Mouse (Mus musculus) hematopoietic stem cell, adult 5-6 weeks (primary cell): ENCODE results near the gene Tnr. TPM values are rescaled to one million over a fixed set of nuclear protein-coding genes. Genes with fewer than 3 reads are reported as not detected.

Experiments used
- ATAC-seq, 2 experiments: fragments of 125-278 bp in 1 of 2; replicated peaks in 1 of 2; 2 replicates each; pipeline ENCODE4 v1.8.0; 2016 to 2017; ENCODE audit warnings: inconsistent platforms in 2 of 2, mild to moderate bottlenecking in 2 of 2, moderate number of reproducible peaks in 2 of 2, low read depth in 1 of 2, moderate TSS enrichment in 1 of 2; ENCODE audit not compliant: low FRiP score in 2 of 2, poor library complexity in 2 of 2, severe bottlenecking in 2 of 2, insufficient read depth in 1 of 2, low TSS enrichment in 1 of 2
- total RNA-seq: library from RNA; stranded (forward); fragments of 172-1452, 232-1000 nt; gene quantifications from 2 replicates; pipeline ENCODE4 v1.2.3, GENCODE M21; 2017

The Tnr gene
- total RNA-seq, 1 experiment from 2014 or later = not detected

DNA sequence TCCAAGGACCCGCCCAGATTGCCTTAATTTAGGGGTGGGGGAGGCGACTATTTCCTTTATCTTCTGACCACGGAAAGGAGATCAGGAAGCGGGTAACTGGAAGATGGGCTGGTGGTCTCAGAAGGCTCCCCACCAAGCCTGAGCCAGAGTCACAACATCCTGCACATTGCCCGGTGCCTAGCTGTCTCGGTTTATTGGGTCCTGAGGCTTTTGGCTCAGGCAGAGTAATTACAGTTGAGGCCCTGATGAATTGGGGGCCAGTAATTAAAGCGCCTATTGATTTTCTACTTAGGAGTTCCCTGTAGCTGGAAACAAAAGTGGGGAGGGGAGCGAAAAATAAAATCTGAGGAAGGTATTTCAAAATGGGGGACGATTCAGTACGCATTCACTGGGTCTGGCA lies 27.5 kb downstream of the Tnr start:
- no peak for ATAC-seq

GRCm38 (mm10) chr1:159551591-159552442 lies 28.2 kb downstream of the Tnr start:
- ATAC-seq = no peak

GRCm38 (mm10) chr1:159561616-159562015 lies 38.0 kb downstream of the Tnr start:
- no peak for ATAC-seq

DNA sequence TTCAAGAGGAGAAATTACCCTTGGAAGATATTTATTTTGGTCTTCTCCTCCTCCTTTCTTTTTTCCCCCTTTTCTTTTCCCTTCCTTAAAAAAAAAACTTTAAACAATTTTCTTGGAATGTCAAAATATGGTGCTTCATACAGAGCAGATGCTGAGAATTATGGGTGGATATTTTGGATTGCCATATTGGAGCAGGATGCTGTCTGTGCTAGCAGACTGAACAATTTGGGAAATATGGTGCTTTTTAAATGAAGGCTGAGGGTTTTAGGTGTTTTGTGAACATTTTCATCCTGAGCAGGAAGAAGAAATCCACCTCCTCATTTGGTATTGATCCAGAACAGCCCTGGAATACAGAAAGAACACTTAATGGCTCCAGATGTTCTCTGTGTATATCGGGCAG lies 41.6 kb downstream of the Tnr start:
- ATAC-seq = no peak

DNA sequence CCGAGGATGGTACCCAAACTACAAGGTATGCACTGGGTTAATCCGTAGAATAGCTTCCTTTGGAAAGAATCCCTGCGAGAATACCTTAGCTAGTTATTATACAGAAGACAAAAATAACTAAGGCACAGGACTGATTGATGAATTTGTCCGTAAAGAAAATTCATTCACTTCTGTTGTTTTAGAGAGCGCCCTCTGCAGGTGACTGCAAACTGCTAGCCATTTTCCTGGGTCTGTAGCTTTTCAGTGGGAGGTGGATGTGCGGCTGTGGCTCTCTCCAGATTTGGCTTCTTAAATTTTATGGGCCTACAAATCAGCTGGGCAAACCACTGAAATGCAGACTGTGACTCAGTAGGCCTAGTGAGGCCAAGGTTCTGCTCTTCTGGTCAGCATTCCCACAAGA lies 42.5 kb downstream of the Tnr start:
- ATAC-seq = no peak

DNA sequence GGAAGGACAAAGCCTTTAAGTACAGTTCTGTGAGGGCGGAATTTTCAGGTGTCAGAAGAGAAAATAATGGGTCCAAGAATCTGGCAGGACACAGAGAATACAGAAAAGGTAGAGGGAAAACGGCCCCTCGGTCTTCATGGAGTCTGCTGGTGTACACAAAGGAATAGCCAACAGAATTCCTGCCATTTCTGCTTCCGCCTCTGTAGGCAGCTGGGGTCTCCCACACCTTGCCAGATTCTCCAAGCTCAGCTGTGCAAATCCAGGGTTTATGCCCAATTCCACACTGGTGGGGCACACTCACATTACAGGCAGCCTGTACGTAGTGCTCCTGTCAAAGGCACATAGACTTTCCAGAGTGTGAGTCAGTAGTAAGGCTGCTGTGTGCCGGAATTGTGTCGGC lies 43.6 kb downstream of the Tnr start:
- ATAC-seq = no peak

GRCm38 (mm10) chr1:159570270-159570669 lies 46.7 kb downstream of the Tnr start:
- ATAC-seq = no peak

GRCm38 (mm10) chr1:159570831-159571230 lies 47.3 kb downstream of the Tnr start:
- ATAC-seq = no peak

GRCm38 (mm10) chr1:159571951-159572350 lies 48.4 kb downstream of the Tnr start:
- no peak for ATAC-seq

DNA sequence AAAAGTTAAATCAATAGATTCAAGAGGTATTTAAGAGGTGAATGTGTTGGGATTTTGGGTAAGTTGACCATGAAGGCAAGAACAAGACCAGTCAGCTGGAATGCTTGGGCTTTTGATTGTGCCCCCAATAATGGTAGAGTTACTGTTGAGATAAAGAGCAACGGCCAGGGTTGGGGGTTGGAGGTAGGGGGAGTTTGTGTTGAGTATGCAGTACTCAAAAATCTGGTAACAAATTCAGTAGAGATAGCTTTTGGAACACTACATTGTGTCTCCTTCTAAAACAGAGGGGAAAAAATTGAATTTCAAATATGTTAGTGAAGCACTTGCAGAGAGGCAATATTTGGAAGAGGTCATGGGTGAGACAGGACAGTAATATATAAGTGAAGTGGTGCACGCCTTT lies 49.5 kb downstream of the Tnr start:
- ATAC-seq = no peak

GRCm38 (mm10) chr1:159574661-159575060 lies 51.1 kb downstream of the Tnr start:
- no peak for ATAC-seq

DNA sequence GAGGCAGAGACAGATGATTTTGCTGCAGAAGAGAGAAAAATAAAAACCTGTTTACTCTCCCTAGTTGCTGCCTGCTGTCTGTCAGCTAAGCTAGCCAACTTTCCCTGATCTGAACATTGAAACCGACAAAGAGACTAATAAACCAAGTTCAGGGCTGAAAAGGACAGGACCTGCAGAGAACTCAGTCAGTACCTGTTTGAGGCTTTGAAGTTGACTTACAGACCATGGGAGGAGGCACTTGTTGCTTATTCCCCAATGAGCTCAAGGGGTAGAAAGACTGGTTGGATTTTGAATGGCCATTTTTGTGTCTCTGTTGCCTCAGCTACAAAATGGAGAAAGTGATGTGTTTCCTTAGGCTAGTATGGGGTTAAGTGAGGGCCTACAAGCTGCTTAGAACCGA lies 52.7 kb downstream of the Tnr start:
- ATAC-seq = no peak

GRCm38 (mm10) chr1:159578391-159578790 lies 54.8 kb downstream of the Tnr start:
- ATAC-seq = no peak

GRCm38 (mm10) chr1:159580335-159580921 lies 56.9 kb downstream of the Tnr start:
- ATAC-seq = no peak

DNA sequence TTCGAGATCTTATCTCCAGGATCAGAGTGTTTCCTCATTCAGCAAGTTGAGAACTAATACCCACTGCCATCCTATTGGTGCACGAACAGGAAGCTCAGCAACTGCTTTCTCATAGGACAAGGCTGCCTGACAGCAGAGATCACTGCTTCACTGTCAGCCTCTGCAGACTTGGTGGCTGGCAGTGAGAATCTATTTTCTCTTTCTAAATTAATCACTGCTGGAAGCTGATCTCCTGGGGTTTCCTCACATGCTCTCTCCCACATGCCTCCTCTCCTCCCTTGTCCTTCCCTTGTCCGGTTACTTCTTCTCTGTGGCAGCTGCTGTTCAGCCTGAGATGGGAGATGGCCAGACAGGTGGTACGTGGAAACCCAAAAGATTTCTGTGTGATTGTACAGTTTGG lies 60.3 kb downstream of the Tnr start:
- no peak for ATAC-seq

DNA sequence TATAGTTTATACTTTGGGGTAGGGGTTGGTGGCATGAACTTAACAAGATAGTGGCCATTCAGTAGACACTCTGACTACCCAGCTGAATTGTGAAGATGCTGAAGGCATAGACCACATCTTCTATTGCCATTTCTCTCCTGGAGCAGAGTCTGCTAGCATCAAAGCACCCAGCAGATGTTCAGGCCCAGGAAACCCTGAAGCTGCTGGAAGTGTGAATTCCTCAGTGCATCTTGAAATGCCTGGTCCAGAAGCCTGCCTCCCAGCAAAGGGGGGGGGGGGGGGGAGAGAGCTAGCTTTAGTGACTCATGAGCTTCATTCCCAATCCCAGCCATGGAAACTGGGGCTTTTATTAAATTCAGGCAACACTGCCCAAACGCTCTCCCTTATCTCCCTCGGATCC lies 65.2 kb downstream of the Tnr start:
- no peak for ATAC-seq

- ATAC-seq = no peak
These were observed 70.8 kb downstream of the Tnr start for GRCm38 (mm10) chr1:159594099-159595058.

GRCm38 (mm10) chr1:159595729-159596128 lies 72.2 kb downstream of the Tnr start:
- no peak for ATAC-seq
